Mouse (Mus musculus) gastrocnemius, adult 18-20 months (tissue): ENCODE measurements around the gene Nr5a1. TPM values are rescaled to one million over a fixed set of nuclear protein-coding genes. Genes with fewer than 3 reads are reported as not detected.

ENCODE experiments used
- DNase-seq: peaks from one replicate; pipeline ENCODE4 v3.0.0; 2021; ENCODE audit warnings: low spot score
- total RNA-seq, 2 experiments: library from RNA; stranded (reverse); gene quantifications; 2 replicates each; pipeline ENCODE4 v1.2.3; 2021

The Nr5a1 gene
- total RNA-seq, 2 experiments from 2014 or later = not detected

GRCm38 (mm10) chr2:38652098-38652497 is 62.2 kb downstream of the Nr5a1 start:
- DNase-seq = no peak

GRCm38 (mm10) chr2:38650340-38650739 is 64.0 kb downstream of the Nr5a1 start:
- no peak for DNase-seq

GRCm38 (mm10) chr2:38647661-38648060 is 66.7 kb downstream of the Nr5a1 start:
- no peak for DNase-seq

- DNase-seq = no peak
These were observed 67.1 kb downstream of the Nr5a1 start for GRCm38 (mm10) chr2:38647201-38647606.

GRCm38 (mm10) chr2:38645936-38646335 is 68.4 kb downstream of the Nr5a1 start:
- DNase-seq = peak; percentile 56

GRCm38 (mm10) chr2:38643625-38644427 is 70.5 kb downstream of the Nr5a1 start, which contains the start of gene Psmb7:
Gene Psmb7, minus strand, starts transcription at chr2:38644087.
- DNase-seq = peak; percentile 90

Other genes starting within 250 kb of the Nr5a1 start
- gene Nek6, start 202.9 kb downstream of the Nr5a1 start, total RNA-seq = 10 to 100 TPM; 11.5 to 14.0 TPM
- 100 to 1,000 TPM; 301 to 309 TPM for gene Psmb7, start 70.5 kb downstream of the Nr5a1 start, total RNA-seq
- 1 to 10 TPM; 3.5 to 4.1 TPM for gene Nr6a1, start 213.1 kb upstream of the Nr5a1 start, total RNA-seq
- 1 to 10 TPM; 3.3 to 5.3 TPM for gene Olfml2a, start 217.4 kb upstream of the Nr5a1 start, total RNA-seq